Mouse (Mus musculus) hindbrain, embryonic 11.5 days (tissue): Measurements from ENCODE around the gene Add1. TPM values are rescaled to one million over a fixed set of nuclear protein-coding genes. Genes with fewer than 3 reads are reported as not detected.

Source experiments
- ATAC-seq: fragments of 200-750 bp; cut with Nextera tagmentation; 2 replicates; pipeline ENCODE4 v1.8.0; 2017; ENCODE audit warnings: mild to moderate bottlenecking, moderate TSS enrichment, moderate library complexity; ENCODE audit not compliant: low FRiP score
- DNase-seq: peaks from one replicate; pipeline ENCODE4 v3.0.0-alpha.2; 2015; ENCODE audit warnings: low spot score
- H3K27ac ChIP-seq: fragments of 300-500 bp; sonication (generic); 2 replicates; pipeline ENCODE4 v1.5.1; 2014; ENCODE audit warnings: mild to moderate bottlenecking, low read depth, low read length
- H3K27me3 ChIP-seq: fragments of 300-500 bp; sonication (generic); 2 replicates; pipeline ENCODE4 v1.6.1; 2014; ENCODE audit warnings: mild to moderate bottlenecking, low read length, moderate library complexity, mixed read lengths; ENCODE audit not compliant: control insufficient read depth, insufficient read depth
- H3K36me3 ChIP-seq: fragments of 300-500 bp; sonication (generic); 2 replicates; pipeline ENCODE4 v1.6.1; 2014; ENCODE audit warnings: mild to moderate bottlenecking, low read length, moderate library complexity, mixed read lengths; ENCODE audit not compliant: control insufficient read depth, insufficient read depth
- H3K4me1 ChIP-seq: fragments of 300-500 bp; sonication (generic); replicated peaks from 2 replicates; pipeline ENCODE4 v1.6.1; 2014; ENCODE audit warnings: low read length, mixed read lengths; ENCODE audit not compliant: control insufficient read depth, insufficient read depth
- H3K4me2 ChIP-seq: fragments of 300-500 bp; sonication (generic); replicated peaks from 2 replicates; pipeline ENCODE4 v1.6.1; 2014; ENCODE audit warnings: mild to moderate bottlenecking, low read depth, low read length
- H3K4me3 ChIP-seq: fragments of 300-500 bp; sonication (generic); 2 replicates; pipeline ENCODE4 v1.5.1; 2014; ENCODE audit warnings: low read depth, low read length
- H3K9ac ChIP-seq: fragments of 300-500 bp; sonication (generic); 2 replicates; pipeline ENCODE4 v1.6.1; 2014; ENCODE audit warnings: low read depth, low read length
- H3K9me3 ChIP-seq: fragments of 300-500 bp; sonication (generic); 2 replicates; pipeline ENCODE4 v1.6.1; 2016; ENCODE audit warnings: low read length; ENCODE audit not compliant: control insufficient read depth
- WGBS: fragments of 180-500 bp; shearing (Covaris S2); extraction: QIAGEN DNeasy Blood & Tissue Kit; methylation state at CpG from one replicate; pipeline ENCODE4 v1.1.7; 2014; 5-methylcytosine and 5-hydroxymethylcytosine counted together
- polyA plus RNA-seq: library from polyadenylated mRNA; unstranded; fragments of >200 nt; fragmentation: Nextera tagmentation; extraction: Ambion mirVana; gene quantifications from 2 replicates; pipeline ENCODE4 v1.2.1, GENCODE M21; 2014

The Add1 gene
- polyA plus RNA-seq, 1 experiment from 2014 or later, result 161 TPM

- Histone ChIP-seq H3K9me3 (no peaks in the 10 kb centered on the region), H3K4me3 (peak within 1 kb of the TSS; percentile 48), H3K36me3 (peaks cover 2% of the 10 kb centered on the region; the same call in 1 of the 2 replicates), H3K27me3 (no peaks in the 10 kb centered on the region), H3K9ac (peak within 1 kb of the TSS; percentile 59), H3K27ac (peak within 1 kb of the TSS; percentile 83), H3K4me2 (peak within 1 kb of the TSS; percentile 67), H3K4me1 (no peaks in the 10 kb centered on the region)
- peak; percentile 100 for ATAC-seq
- WGBS, result under 1% methylated on average over 60 of the region's 60 CpGs
- DNase-seq, result peak; percentile 99
These were observed 86.5 kb downstream of the Add1 start, which contains the start of the genes Nop14 and Grk4 for GRCm38 (mm10) chr5:34659686-34660590. Gene Nop14 (minus strand): TSS chr5:34660148. Gene Grk4 (plus strand): TSS chr5:34660379.

GRCm38 (mm10) chr5:34660591-34661130, 87.2 kb downstream of the Add1 start:
- Histone ChIP-seq H3K36me3 (peaks cover 2% of the 10 kb centered on the region; the same call in 1 of the 2 replicates), H3K27ac (peak overlapping the region; percentile 83), H3K27me3 (no peaks in the 10 kb centered on the region), H3K4me2 (peak overlapping the region; percentile 67), H3K4me1 (no peaks in the 10 kb centered on the region), H3K9ac (peak overlapping the region; percentile 59), H3K9me3 (no peaks in the 10 kb centered on the region), H3K4me3 (peak overlapping the region; percentile 48)
- ATAC-seq, result peak; percentile 37; the same call in 1 of the 2 replicates
- under 1% methylated on average over 57 of the region's 57 CpGs for WGBS
- DNase-seq, result no peak

- Histone ChIP-seq H3K27ac (no peak overlapping the region), H3K9ac (no peak overlapping the region), H3K9me3 (no peaks in the 10 kb centered on the region), H3K4me3 (no peak overlapping the region), H3K4me2 (no peak overlapping the region), H3K27me3 (no peaks in the 10 kb centered on the region), H3K4me1 (no peaks in the 10 kb centered on the region), H3K36me3 (no peaks in the 10 kb centered on the region)
- no peak for DNase-seq
- ATAC-seq, result no peak
- 83% methylated on average over 4 of the region's 4 CpGs for WGBS
These were observed 88.4 kb downstream of the Add1 start for GRCm38 (mm10) chr5:34661909-34662308.

GRCm38 (mm10) chr5:34663231-34663630, 89.8 kb downstream of the Add1 start:
- Histone ChIP-seq H3K4me3 (no peak overlapping the region), H3K9me3 (no peaks in the 10 kb centered on the region), H3K4me2 (no peak overlapping the region), H3K27ac (no peak overlapping the region), H3K36me3 (no peaks in the 10 kb centered on the region), H3K4me1 (no peaks in the 10 kb centered on the region), H3K9ac (no peak overlapping the region), H3K27me3 (no peaks in the 10 kb centered on the region)
- ATAC-seq (no peak), DNase-seq (no peak)
- 96% methylated on average over 2 of the region's 2 CpGs for WGBS

- no peaks in the 10 kb centered on the region for H3K36me3 ChIP-seq
- no peak overlapping the region for H3K9ac ChIP-seq
- no peaks in the 10 kb centered on the region for H3K9me3 ChIP-seq
- H3K4me3 ChIP-seq, result no peak overlapping the region
- ATAC-seq (no peak), DNase-seq (no peak)
- no peaks in the 10 kb centered on the region for H3K4me1 ChIP-seq
- no peak overlapping the region for H3K4me2 ChIP-seq
- no peaks in the 10 kb centered on the region for H3K27me3 ChIP-seq
- H3K27ac ChIP-seq, result no peak overlapping the region
- 75% methylated on average over 2 of the region's 2 CpGs for WGBS
These were observed 96.0 kb downstream of the Add1 start for GRCm38 (mm10) chr5:34669493-34669892.

GRCm38 (mm10) chr5:34670280-34670679, 96.8 kb downstream of the Add1 start:
- no peaks in the 10 kb centered on the region for H3K4me1 ChIP-seq
- 75% methylated on average over 4 of the region's 4 CpGs for WGBS
- DNase-seq (no peak), ATAC-seq (no peak)
- no peaks in the 10 kb centered on the region for H3K9me3 ChIP-seq
- no peaks in the 10 kb centered on the region for H3K27me3 ChIP-seq
- no peak overlapping the region for H3K9ac ChIP-seq
- no peak overlapping the region for H3K4me3 ChIP-seq
- H3K36me3 ChIP-seq, result no peaks in the 10 kb centered on the region
- no peak overlapping the region for H3K27ac ChIP-seq
- H3K4me2 ChIP-seq, result no peak overlapping the region

Other genes with a start within 250 kb of the Add1 start
- gene Rnf4, start 237.4 kb upstream of the Add1 start, polyA plus RNA-seq, result 188 and 195 TPM in 2 replicates
- gene Fam193a, start 203.7 kb upstream of the Add1 start, polyA plus RNA-seq, result 15.4 and 21.5 TPM in 2 replicates
- 4.3 TPM in 2 replicates for gene Tnip2, start 59.7 kb upstream of the Add1 start, polyA plus RNA-seq
- gene Sh3bp2, start 47.8 kb upstream of the Add1 start, polyA plus RNA-seq, result 10.8 and 12.6 TPM in 2 replicates
- gene Mfsd10, start 63.5 kb downstream of the Add1 start, polyA plus RNA-seq, result 70.5 and 75.5 TPM in 2 replicates
- 31.0 and 32.6 TPM in 2 replicates for gene Nop14, start 86.5 kb downstream of the Add1 start, polyA plus RNA-seq
- 2.2 TPM in 2 replicates for gene Grk4, start 86.7 kb downstream of the Add1 start, polyA plus RNA-seq
- 16.2 and 24.6 TPM in 2 replicates for gene Htt, start 188.1 kb downstream of the Add1 start, polyA plus RNA-seq